Mouse (Mus musculus) intestine, embryonic 14.5 days (tissue): ENCODE measurements around the gene Hlcs. TPM values are rescaled to one million over a fixed set of nuclear protein-coding genes. Genes with fewer than 3 reads are reported as not detected.

ENCODE experiments used
- microRNA-seq: library from miRNA; unstranded; fragments of <30 nt; microRNA quantifications from one replicate; pipeline ENCODE4, GENCODE M21; 2016
- polyA plus RNA-seq: library from polyadenylated mRNA; unstranded; fragments of >200 nt; fragmentation: Nextera tagmentation; extraction: Ambion mirVana; gene quantifications from 2 replicates; pipeline ENCODE4 v1.2.1, GENCODE M21; 2014

The Hlcs gene
- polyA plus RNA-seq, 1 experiment from 2014 or later: 8.9 TPM

Small RNA genes within 50 kb of the gene (microRNA-seq; reads per million reads assigned to microRNA genes)
- gene Gm23062: not detected

Other genes starting within 250 kb of the Hlcs start
- gene Sim2, start 228.6 kb downstream of the Hlcs start, polyA plus RNA-seq: not detected in 2 replicates
- 4.4 and 5.0 TPM in 2 replicates for gene Ripply3, start 14.8 kb upstream of the Hlcs start, polyA plus RNA-seq
- 229 and 266 TPM in 2 replicates for gene Ttc3, start 57.0 kb upstream of the Hlcs start, polyA plus RNA-seq
- 90.3 and 92.5 TPM in 2 replicates for gene Pigp, start 58.3 kb upstream of the Hlcs start, polyA plus RNA-seq
- gene Vps26c, start 213.3 kb upstream of the Hlcs start, polyA plus RNA-seq: 52.5 and 57.6 TPM in 2 replicates